Mouse (Mus musculus) liver, embryonic 14 days (tissue): ENCODE results near the gene Ephb4. TPM values are rescaled to one million over a fixed set of nuclear protein-coding genes. Genes with fewer than 3 reads are reported as not detected.

Experiments used
- polyA plus RNA-seq: library from polyadenylated mRNA; depleted of rRNA; stranded (reverse); fragments of >200 nt; gene quantifications from 2 replicates; pipeline ENCODE4 v1.2.3, GENCODE M21; 2012; rRNA removed

Gene Ephb4
- polyA plus RNA-seq = 7.3 and 7.7 TPM in 2 replicates

GRCm38 (mm10) chr5:137349384-137350204, at the start of gene Ephb4:
Gene Ephb4 (plus strand): TSS chr5:137350109.

GRCm38 (mm10) chr5:137307071-137307912, 42.6 kb upstream of the Ephb4 start, which contains the start of gene Srrt:
Gene Srrt (minus strand): TSS chr5:137307674.

GRCm38 (mm10) chr5:137314193-137315083, 35.5 kb upstream of the Ephb4 start, which contains the start of gene Trip6:
Gene Trip6 (minus strand): TSS chr5:137314404.

GRCm38 (mm10) chr5:137333512-137334174, 16.3 kb upstream of the Ephb4 start, which contains the start of gene Slc12a9:
Gene Slc12a9 (minus strand): TSS chr5:137333597.

Other genes starting within 250 kb of the Ephb4 start
- 4.1 and 6.0 TPM in 2 replicates for gene Trim56, start 233.9 kb upstream of the Ephb4 start, polyA plus RNA-seq
- not detected in 2 replicates for gene Muc3, start 200.8 kb upstream of the Ephb4 start, polyA plus RNA-seq
- gene Muc3a, start 137.7 kb upstream of the Ephb4 start, polyA plus RNA-seq = 0.06 and 0.08 TPM in 2 replicates
- gene Ache, start 62.6 kb upstream of the Ephb4 start, polyA plus RNA-seq = 15.0 and 20.1 TPM in 2 replicates
- gene Ufsp1, start 55.5 kb upstream of the Ephb4 start, polyA plus RNA-seq = 7.1 and 9.5 TPM in 2 replicates
- 103 and 106 TPM in 2 replicates for gene Srrt, start 42.4 kb upstream of the Ephb4 start, polyA plus RNA-seq
- 6.6 and 7.1 TPM in 2 replicates for gene Trip6, start 35.7 kb upstream of the Ephb4 start, polyA plus RNA-seq
- 2.0 and 2.3 TPM in 2 replicates for gene Slc12a9, start 16.5 kb upstream of the Ephb4 start, polyA plus RNA-seq
- 0.14 and 0.20 TPM in 2 replicates for gene Zan, start 127.0 kb downstream of the Ephb4 start, polyA plus RNA-seq
- 20.0 and 23.2 TPM in 2 replicates for gene Pop7, start 152.4 kb downstream of the Ephb4 start, polyA plus RNA-seq
- gene Gigyf1, start 168.4 kb downstream of the Ephb4 start, polyA plus RNA-seq = 5.6 and 5.7 TPM in 2 replicates
- gene Epo, start 183.1 kb downstream of the Ephb4 start, polyA plus RNA-seq = 0.26 and 0.44 TPM in 2 replicates
- gene Gnb2, start 183.4 kb downstream of the Ephb4 start, polyA plus RNA-seq = 173 and 208 TPM in 2 replicates
- 0.03 TPM in 1 of 2 replicates, not detected in the other for gene Actl6b, start 203.4 kb downstream of the Ephb4 start, polyA plus RNA-seq
- gene Tfr2, start 219.7 kb downstream of the Ephb4 start, polyA plus RNA-seq = 35.1 and 42.1 TPM in 2 replicates